30 mouse cellular contexts compared by ENCODE assay signal in the genomic region with DNA sequence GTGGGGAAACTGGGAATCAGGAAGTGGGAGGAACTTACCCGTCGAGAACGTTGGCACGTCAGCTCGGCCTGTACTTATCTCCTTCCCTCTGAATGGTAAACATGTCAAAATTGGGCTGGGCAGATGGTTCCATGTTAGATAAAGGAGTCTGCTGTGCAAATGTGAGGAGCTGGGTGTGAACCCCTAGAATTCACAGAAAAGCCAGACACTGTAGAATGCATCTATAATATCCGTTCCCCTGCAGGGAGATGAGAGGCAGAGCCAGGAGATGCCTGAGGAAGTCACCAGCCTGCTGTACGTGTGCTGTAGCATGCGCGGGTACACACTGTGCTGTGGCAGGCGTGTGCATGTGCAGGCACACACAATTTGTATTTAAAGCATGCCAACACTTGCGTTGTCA.
DNase-seq lines count a peak whose midpoint lies in the region; ATAC-seq lines count a peak whose summit lies in the region.
"Had no signal": no experiment of that assay in that cellular context is flagged by ENCODE, and none has a peak within 500 bp of the region (broad histone marks: within the 10 kb centered on the region; RNA-seq: fewer than 3 reads in every experiment).

No protein-coding gene starts in this region.

- no peaks in the 10 kb centered on the region for H3K9me3 ChIP-seq in forebrain, embryonic 13.5 days (replicated peaks)
- H3K9me3 ChIP-seq in forebrain, embryonic 11.5 days (ENCODE audit: control insufficient read depth, low read length), result no peaks in the 10 kb centered on the region
- H3K9me3 ChIP-seq in heart, embryonic 10.5 days, result no peaks in the 10 kb centered on the region
- no peaks in the 10 kb centered on the region for H3K9me3 ChIP-seq in intestine, embryonic 16.5 days (ENCODE audit: control insufficient read depth, low read length)
- H3K9me3 ChIP-seq: embryonic facial prominence, embryonic 12.5 days; heart, embryonic 13.5 days had no signal

- ATAC-seq in forebrain, embryonic 13.5 days, result no peak; the same call in 1 of the 2 replicates
- no peak for ATAC-seq in forebrain, embryonic 11.5 days (replicated peaks; ENCODE audit: low FRiP score)
- ATAC-seq in intestine, embryonic 16.5 days, result peak; percentile 66
- ATAC-seq: inflammation-experienced regulatory T-cells, adult 6 months had no signal

- no peak overlapping the region for H3K9ac ChIP-seq in forebrain, embryonic 13.5 days
- H3K9ac ChIP-seq in forebrain, embryonic 11.5 days (ENCODE audit: low read length), result no peak overlapping the region
- H3K9ac ChIP-seq in intestine, embryonic 16.5 days (ENCODE audit: low read depth, low read length), result no peak overlapping the region
- H3K9ac ChIP-seq: embryonic facial prominence, embryonic 12.5 days; heart, embryonic 13.5 days; hindbrain, embryonic 14.5 days; liver, embryonic 14.5 days had no signal

- H3K4me2 ChIP-seq in forebrain, embryonic 13.5 days, result no peak overlapping the region
- no peak overlapping the region for H3K4me2 ChIP-seq in forebrain, embryonic 11.5 days (ENCODE audit: low read depth, low read length, severe bottlenecking)
- no peak overlapping the region for H3K4me2 ChIP-seq in intestine, embryonic 16.5 days (ENCODE audit: low read depth, low read length)
- H3K4me2 ChIP-seq: embryonic facial prominence, embryonic 12.5 days; heart, embryonic 13.5 days; hindbrain, embryonic 14.5 days had no signal

- no peaks in the 10 kb centered on the region for H3K36me3 ChIP-seq in forebrain, embryonic 13.5 days (ENCODE audit: poor library complexity, severe bottlenecking)
- H3K36me3 ChIP-seq in forebrain, embryonic 11.5 days (ENCODE audit: control insufficient read depth, insufficient read depth, low read length), result no peaks in the 10 kb centered on the region
- H3K36me3 ChIP-seq in heart, embryonic 10.5 days, result no peaks in the 10 kb centered on the region
- no peaks in the 10 kb centered on the region for H3K36me3 ChIP-seq in intestine, embryonic 16.5 days (ENCODE audit: control insufficient read depth, insufficient read depth, low read length)
- H3K36me3 ChIP-seq: embryonic facial prominence, embryonic 12.5 days; heart, embryonic 13.5 days had no signal

- H3K27ac ChIP-seq in forebrain, embryonic 13.5 days, result peak overlapping the region; percentile 21; the same call in 1 of the 2 replicates
- H3K27ac ChIP-seq in forebrain, embryonic 11.5 days (ENCODE audit: low read depth, low read length), result no peak overlapping the region
- H3K27ac ChIP-seq in heart, embryonic 10.5 days, result no peak overlapping the region
- H3K27ac ChIP-seq in intestine, embryonic 16.5 days (ENCODE audit: low read length), result peak overlapping the region; percentile 68
- H3K27ac ChIP-seq: embryonic facial prominence, embryonic 12.5 days; gastrocnemius, adult 2 months; heart, adult 2 months; heart, embryonic 13.5 days; hindbrain, embryonic 14.5 days; liver, embryonic 14.5 days; macrophage had no signal

- no peaks in the 10 kb centered on the region for H3K27me3 ChIP-seq in forebrain, embryonic 13.5 days
- H3K27me3 ChIP-seq in forebrain, embryonic 11.5 days (ENCODE audit: control insufficient read depth, insufficient read depth, low read length), result no peaks in the 10 kb centered on the region
- 0 out of 2 replicates have a peak, but pooled peaks cover 8% of the 10 kb centered on the region for H3K27me3 ChIP-seq in heart, embryonic 10.5 days (ENCODE audit: insufficient read depth, poor library complexity, severe bottlenecking)
- no peaks in the 10 kb centered on the region for H3K27me3 ChIP-seq in intestine, embryonic 16.5 days (replicated peaks; ENCODE audit: control insufficient read depth, insufficient read depth, low read length)
- H3K27me3 ChIP-seq: embryonic facial prominence, embryonic 12.5 days had no signal

- H3K4me3 ChIP-seq in forebrain, embryonic 13.5 days, result no peak overlapping the region
- H3K4me3 ChIP-seq in forebrain, embryonic 11.5 days (ENCODE audit: low read depth, low read length), result no peak overlapping the region
- no peak overlapping the region for H3K4me3 ChIP-seq in heart, embryonic 10.5 days
- no peak overlapping the region for H3K4me3 ChIP-seq in intestine, embryonic 16.5 days (ENCODE audit: low read length)
- H3K4me3 ChIP-seq: embryonic facial prominence, embryonic 12.5 days; gastrocnemius, adult 2 months; heart, adult 2 months; heart, embryonic 13.5 days had no signal

- no peak for DNase-seq in forebrain, embryonic 11.5 days (ENCODE audit: low spot score)
- DNase-seq in heart, embryonic 10.5 days (ENCODE audit: low spot score), result peak; percentile 28
- DNase-seq in heart, adult 11 months, result no peak
- DNase-seq in brain, embryonic 18.5 days (ENCODE audit: low read depth, low spot score), result peak; percentile 57
- DNase-seq in cerebellum, adult 18-20 months, result no peak
- DNase-seq in spleen, adult 12 weeks (ENCODE audit: low spot score), result no peak
- DNase-seq: adrenal gland, postnatal 14 days; cerebellum, adult 9-10 months; embryo, embryonic 11 days; gastrocnemius, adult 2 months; gastrocnemius, postnatal 36 days; heart, adult 2 months; heart, postnatal 10 days; kidney, adult 9 months; kidney, postnatal 10 days; layer of hippocampus, postnatal 36 days; liver; lung, adult 2 months; lung, postnatal 10 days; midbrain, embryonic 14.5 days; right cerebral cortex, postnatal 25 days; thymus, postnatal 14 days had no signal

- WGBS in forebrain, embryonic 13.5 days, result 84% methylated on average over 11 of the region's 11 CpGs
- WGBS in forebrain, embryonic 11.5 days, result 91% methylated on average over 11 of the region's 11 CpGs
- WGBS in heart, embryonic 10.5 days, result 66% methylated on average over 11 of the region's 11 CpGs
- WGBS in intestine, embryonic 16.5 days, result 58% methylated on average over 11 of the region's 11 CpGs

- no peaks in the 10 kb centered on the region for H3K4me1 ChIP-seq in forebrain, embryonic 13.5 days
- no peaks in the 10 kb centered on the region for H3K4me1 ChIP-seq in forebrain, embryonic 11.5 days (replicated peaks; ENCODE audit: control insufficient read depth, insufficient read depth, low read length)
- 0 out of 2 replicates have a peak, but pooled peaks cover 7% of the 10 kb centered on the region for H3K4me1 ChIP-seq in heart, embryonic 10.5 days
- H3K4me1 ChIP-seq in intestine, embryonic 16.5 days (ENCODE audit: control insufficient read depth, insufficient read depth, low read length), result no peaks in the 10 kb centered on the region
- H3K4me1 ChIP-seq: embryonic facial prominence, embryonic 12.5 days; heart, embryonic 13.5 days had no signal

Comparison
In these comparisons a context has a peak if more than half of its experiments do, and no peak if none do; other contexts are left out.
1. H3K27ac ChIP-seq: peak in forebrain, embryonic 13.5 days (single experiment) and intestine, embryonic 16.5 days (single experiment); none in forebrain, embryonic 11.5 days (single experiment) and heart, embryonic 10.5 days (single experiment).
2. DNase-seq: peak in heart, embryonic 10.5 days (single experiment) and brain, embryonic 18.5 days (single experiment); none in forebrain, embryonic 11.5 days (single experiment), heart, adult 11 months (single experiment), cerebellum, adult 18-20 months (0 of 2) and spleen, adult 12 weeks (single experiment).